Comparison of ENCODE assay signal across 7 mouse cellular contexts in the genomic region with DNA sequence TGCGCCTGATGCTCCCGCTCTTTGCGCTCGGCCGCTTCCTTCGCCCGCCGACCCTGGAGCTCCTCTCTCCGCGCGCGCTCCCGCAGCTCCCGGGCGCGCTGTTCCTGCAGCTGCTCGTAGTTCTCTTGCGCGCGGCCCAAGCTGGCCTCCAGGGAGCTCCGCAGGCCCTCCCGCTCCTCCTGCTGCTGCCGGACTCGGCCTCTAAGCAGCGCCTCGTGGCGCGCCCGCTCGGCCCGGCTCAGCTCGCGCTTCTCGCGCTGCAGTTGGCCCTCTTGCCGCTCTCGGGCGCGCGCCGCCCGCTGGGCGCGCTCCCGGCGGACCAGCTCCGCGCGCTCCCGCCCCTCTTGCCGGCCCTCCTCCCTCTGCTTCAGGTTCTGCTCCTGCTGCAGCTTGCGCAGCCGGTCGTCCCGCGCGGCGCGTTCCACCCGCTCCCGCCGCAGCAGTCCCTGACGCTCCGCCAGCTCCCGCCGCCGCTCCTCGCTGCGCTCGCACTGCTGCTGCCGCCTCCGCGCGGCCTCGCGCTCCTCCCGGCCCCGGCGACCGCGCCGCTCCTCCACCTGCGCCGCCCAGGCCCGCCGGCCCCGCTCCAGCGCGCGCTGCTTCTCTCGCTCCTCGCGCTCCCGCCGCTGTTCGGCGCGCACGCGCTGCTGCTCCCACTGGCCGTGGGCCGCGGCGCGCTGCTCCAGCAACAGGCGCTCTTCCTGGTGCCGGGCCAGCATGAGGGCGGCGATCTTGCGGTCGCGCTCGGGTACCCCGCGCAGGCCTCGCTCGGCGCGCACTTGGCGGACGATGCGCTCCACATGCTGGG. TPM values are rescaled to one million over a fixed set of nuclear protein-coding genes. Genes with fewer than 3 reads are reported as not detected.
A peak's percentile ranks its signal among the peaks of the same experiment; 100 is the strongest.
DNase-seq lines count a peak whose midpoint lies in the region; ATAC-seq and TF ChIP-seq lines count a peak whose summit lies in the region.

No protein-coding gene starts in this region.

- no peaks in the 10 kb centered on the region for H3K36me3 ChIP-seq in heart, embryonic 10.5 days
- H3K36me3 ChIP-seq in kidney, embryonic 14.5 days (ENCODE audit: control insufficient read depth, insufficient read depth, low read length), result no peaks in the 10 kb centered on the region
- no peaks in the 10 kb centered on the region for H3K36me3 ChIP-seq in spleen, adult 2 months (ENCODE audit: control insufficient read depth, insufficient read depth, low read length)

- peaks cover 36% of the 10 kb centered on the region for H3K4me1 ChIP-seq in heart, embryonic 10.5 days
- peaks cover 21% of the 10 kb centered on the region for H3K4me1 ChIP-seq in kidney, embryonic 14.5 days (ENCODE audit: control insufficient read depth, insufficient read depth, low read length)
- H3K4me1 ChIP-seq in spleen, adult 2 months (ENCODE audit: control insufficient read depth, insufficient read depth, insufficient read length), result peaks cover 17% of the 10 kb centered on the region; the same call in 1 of the 2 replicates

- TF ChIP-seq CTCF in spleen, adult 2 months (IDR thresholded peaks at IDR 0.05; ENCODE audit: extremely low read depth, insufficient read depth, insufficient read length, insufficient replicate concordance), result no peak

- no peak for TF ChIP-seq POLR2A in spleen, adult 2 months (IDR thresholded peaks at IDR 0.05; ENCODE audit: low read depth, low read length)

- H3K9ac ChIP-seq in kidney, embryonic 14.5 days (ENCODE audit: low read depth, low read length), result peak overlapping the region; percentile 65

- ATAC-seq in kidney, embryonic 14.5 days (ENCODE audit: low FRiP score, low TSS enrichment), result peak; percentile 86

- peak overlapping the region; percentile 72 for H3K4me3 ChIP-seq in heart, embryonic 10.5 days
- H3K4me3 ChIP-seq in kidney, embryonic 14.5 days (ENCODE audit: low read length), result peak overlapping the region; percentile 46
- H3K4me3 ChIP-seq in spleen, adult 2 months (ENCODE audit: extremely low read depth, insufficient read depth, insufficient read length), result peak overlapping the region; percentile 44; the same call in 1 of the 2 replicates

- under 1% methylated on average over 122 of the region's 122 CpGs for WGBS in heart, embryonic 10.5 days
- WGBS in kidney, embryonic 14.5 days, result under 1% methylated on average over 117 of the region's 122 CpGs
- whole genome bisulfite sequencing in spleen, adult 2 months, result 2% methylated on average over 117 of the region's 122 CpGs

- H3K27ac ChIP-seq in heart, embryonic 10.5 days, result peak overlapping the region; percentile 69
- no peak overlapping the region for H3K27ac ChIP-seq in kidney, embryonic 14.5 days (ENCODE audit: low read depth, low read length)
- H3K27ac ChIP-seq in spleen, adult 2 months (ENCODE audit: insufficient read depth, low read length), result no peak overlapping the region

- H3K27me3 ChIP-seq in heart, embryonic 10.5 days (ENCODE audit: insufficient read depth, poor library complexity, severe bottlenecking), result peaks cover 93% of the 10 kb centered on the region
- peaks cover 56% of the 10 kb centered on the region for H3K27me3 ChIP-seq in kidney, embryonic 14.5 days (ENCODE audit: control insufficient read depth, insufficient read depth, low read length)
- H3K27me3 ChIP-seq in spleen, adult 2 months (ENCODE audit: control insufficient read depth, insufficient read depth, low read length), result peaks cover 14% of the 10 kb centered on the region

- no peaks in the 10 kb centered on the region for H3K9me3 ChIP-seq in heart, embryonic 10.5 days
- H3K9me3 ChIP-seq in kidney, embryonic 14.5 days (ENCODE audit: control insufficient read depth, low read length), result no peaks in the 10 kb centered on the region

- peak overlapping the region; percentile 96 for H3K4me2 ChIP-seq in kidney, embryonic 14.5 days (replicated peaks; ENCODE audit: low read depth, low read length)

- peak; percentile 82 to 83 for DNase-seq in adrenal gland, postnatal 36 days
- peak; percentile 83 for DNase-seq in embryo, embryonic 11 days
- peak; percentile 86 for DNase-seq in heart, embryonic 10.5 days (ENCODE audit: low spot score)
- DNase-seq in lung, postnatal 14 days, result peak; percentile 68
- DNase-seq in spleen, adult 2 months (ENCODE audit: low read depth in 1 of 2, low spot score in 2 of 2), result no peak
- no peak for DNase-seq in right cerebral cortex, adult 18-20 months

RNA-seq across cellular contexts. Expression of a gene that starts 2.5 kb away (rescaled TPM):
- total RNA-seq in adrenal gland, postnatal 36 days (2021), result not detected
- polyA plus RNA-seq in heart, embryonic 10.5 days (2016; fragmentation: Nextera tagmentation; extraction: Ambion mirVana), result 0.03 TPM in 1 of 2 replicates, not detected in the other
- polyA plus RNA-seq in kidney, embryonic 14.5 days (2014; fragmentation: Nextera tagmentation; extraction: Ambion mirVana), result 0.19 and 0.24 TPM in 2 replicates
- polyA plus RNA-seq in spleen, adult 2 months (2012; rRNA removed), result not detected in 2 replicates

RNA-seq across cellular contexts. Expression of a gene that starts 32.4 kb away (rescaled TPM):
- 10 to 100 TPM; 53.9 to 59.4 TPM for total RNA-seq in adrenal gland, postnatal 36 days (2021)
- polyA plus RNA-seq in heart, embryonic 10.5 days (2016; fragmentation: Nextera tagmentation; extraction: Ambion mirVana), result 14.9 and 16.5 TPM in 2 replicates
- 7.5 and 15.6 TPM in 2 replicates for polyA plus RNA-seq in kidney, embryonic 14.5 days (2014; fragmentation: Nextera tagmentation; extraction: Ambion mirVana)
- 32.0 and 49.8 TPM in 2 replicates for polyA plus RNA-seq in spleen, adult 2 months (2012; rRNA removed)

Comparison
In these comparisons a context has a peak if more than half of its experiments do, and no peak if none do; other contexts are left out.
1. DNase-seq: peak in adrenal gland, postnatal 36 days (2 of 2), embryo, embryonic 11 days (single experiment), heart, embryonic 10.5 days (single experiment) and lung, postnatal 14 days (single experiment); none in spleen, adult 2 months (0 of 2) and right cerebral cortex, adult 18-20 months (single experiment).
2. Peak in every context shown above with its lines, with median percentiles within 50 percentile points of each other: H3K4me3 ChIP-seq.